Mouse (Mus musculus) lung, embryonic 14.5 days (tissue): ENCODE data around the gene Ntpcr. TPM values are rescaled to one million over a fixed set of nuclear protein-coding genes. Genes with fewer than 3 reads are reported as not detected.

Experiments used
- ATAC-seq: fragments of 200-750 bp; cut with Nextera tagmentation; 2 replicates; pipeline ENCODE4 v1.8.0; 2017; ENCODE audit warnings: mild to moderate bottlenecking, moderate TSS enrichment, moderate library complexity; ENCODE audit not compliant: insufficient read depth
- DNase-seq: peaks from one replicate; pipeline ENCODE4 v3.0.0-alpha.2; 2015
- H3K27ac ChIP-seq: fragments of 300-500 bp; sonication (generic); 2 replicates; pipeline ENCODE4 v1.5.1; 2014; ENCODE audit warnings: low read depth, mild to moderate bottlenecking, moderate library complexity
- H3K27me3 ChIP-seq: fragments of 300-500 bp; sonication (generic); 2 replicates; pipeline ENCODE4 v1.6.1; 2014; ENCODE audit warnings: low read length, control low read depth; ENCODE audit not compliant: insufficient read depth
- H3K36me3 ChIP-seq: fragments of 300-500 bp; sonication (generic); 2 replicates; pipeline ENCODE4 v1.6.1; 2014; ENCODE audit warnings: control low read depth; ENCODE audit not compliant: insufficient read depth
- H3K4me1 ChIP-seq: fragments of 300-500 bp; sonication (generic); 2 replicates; pipeline ENCODE4 v1.6.1; 2014; ENCODE audit warnings: antibody characterized with exemption, control low read depth; ENCODE audit not compliant: insufficient read depth
- H3K4me2 ChIP-seq: fragments of 300-500 bp; sonication (generic); 2 replicates; pipeline ENCODE4 v1.6.1; 2014; ENCODE audit warnings: mild to moderate bottlenecking
- H3K4me3 ChIP-seq: fragments of 300-500 bp; sonication (generic); 2 replicates; pipeline ENCODE4 v1.5.1; 2014; ENCODE audit warnings: low read depth, low read length
- H3K9ac ChIP-seq: fragments of 300-500 bp; sonication (generic); 2 replicates; pipeline ENCODE4 v1.6.1; 2014
- H3K9me3 ChIP-seq: fragments of 300-500 bp; sonication (generic); 2 replicates; pipeline ENCODE4 v1.6.1; 2016; ENCODE audit warnings: low read depth, low read length, control low read depth
- CTCF ChIP-seq: IDR thresholded peaks from 2 replicates; pipeline ENCODE4 v1.5.1; 2016; ENCODE audit warnings: antibody characterized with exemption, low read depth
- WGBS: fragments of 180-500 bp; shearing (Covaris S2); extraction: QIAGEN DNeasy Blood & Tissue Kit; methylation state at CpG from one replicate; pipeline ENCODE4 v1.1.7; 2014; 5-methylcytosine and 5-hydroxymethylcytosine counted together
- polyA plus RNA-seq: library from polyadenylated mRNA; unstranded; fragments of >200 nt; fragmentation: Nextera tagmentation; extraction: Ambion mirVana; gene quantifications from 2 replicates; pipeline ENCODE4 v1.2.1, GENCODE M21; 2014

Ntpcr gene
- polyA plus RNA-seq, 1 experiment from 2014 or later = 33.0 TPM

DNA sequence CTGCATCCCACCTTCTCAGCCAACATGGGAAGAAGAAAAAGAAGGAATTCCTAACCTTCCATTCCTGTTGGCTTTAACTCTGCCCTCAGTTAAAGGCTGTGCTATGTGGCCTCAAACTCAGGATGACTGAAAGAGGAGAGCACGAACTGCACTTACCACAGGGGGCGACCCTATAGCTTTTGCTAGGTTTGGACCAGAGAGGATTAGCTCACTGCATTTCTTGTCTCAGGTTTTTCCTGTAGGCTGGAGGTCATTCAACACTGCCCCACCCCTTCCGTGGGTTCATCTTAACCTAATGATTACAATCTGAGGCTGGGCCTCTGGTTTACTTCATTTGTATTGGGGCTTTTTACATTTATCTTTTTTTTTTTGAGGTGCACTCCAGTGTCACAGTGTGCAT, 45.3 kb downstream of the Ntpcr start:
- H3K27me3 ChIP-seq = no peaks in the 10 kb centered on the region
- H3K4me3 ChIP-seq = no peak overlapping the region
- no peak overlapping the region for H3K9ac ChIP-seq
- no peak overlapping the region for H3K27ac ChIP-seq
- DNase-seq (no peak), ATAC-seq (no peak)
- H3K9me3 ChIP-seq = no peaks in the 10 kb centered on the region
- no peaks in the 10 kb centered on the region for H3K4me1 ChIP-seq
- TF ChIP-seq CTCF = no peak
- WGBS = 66% methylated on average over 3 of the region's 3 CpGs
- H3K4me2 ChIP-seq = no peak overlapping the region
- no peaks in the 10 kb centered on the region for H3K36me3 ChIP-seq

DNA sequence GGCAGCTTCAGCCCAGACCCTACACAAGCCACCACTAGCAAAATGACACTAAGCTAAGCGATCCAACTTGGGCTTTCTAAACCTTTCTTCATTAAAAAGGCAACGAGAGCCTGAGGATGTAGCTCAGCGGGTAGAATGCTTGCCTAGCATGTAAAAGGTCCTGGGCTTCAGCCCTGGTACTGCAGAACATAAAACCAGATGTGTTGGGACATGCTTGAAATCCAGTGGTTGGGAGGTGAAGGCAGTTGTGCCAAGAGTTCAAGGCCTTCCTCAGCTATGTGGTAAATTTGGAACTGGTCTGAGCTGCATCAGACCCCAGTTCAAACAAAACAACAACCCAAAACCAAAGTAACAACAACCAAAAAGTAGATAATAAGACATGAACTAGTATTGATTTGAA, 46.6 kb downstream of the Ntpcr start:
- DNase-seq (no peak), ATAC-seq (no peak)
- 87% methylated on average over 3 of the region's 3 CpGs for WGBS
- TF ChIP-seq CTCF = no peak
- Histone ChIP-seq H3K9me3 (no peaks in the 10 kb centered on the region), H3K4me2 (no peak overlapping the region), H3K4me1 (no peaks in the 10 kb centered on the region), H3K36me3 (no peaks in the 10 kb centered on the region), H3K9ac (no peak overlapping the region), H3K4me3 (no peak overlapping the region), H3K27ac (no peak overlapping the region), H3K27me3 (no peaks in the 10 kb centered on the region)

DNA sequence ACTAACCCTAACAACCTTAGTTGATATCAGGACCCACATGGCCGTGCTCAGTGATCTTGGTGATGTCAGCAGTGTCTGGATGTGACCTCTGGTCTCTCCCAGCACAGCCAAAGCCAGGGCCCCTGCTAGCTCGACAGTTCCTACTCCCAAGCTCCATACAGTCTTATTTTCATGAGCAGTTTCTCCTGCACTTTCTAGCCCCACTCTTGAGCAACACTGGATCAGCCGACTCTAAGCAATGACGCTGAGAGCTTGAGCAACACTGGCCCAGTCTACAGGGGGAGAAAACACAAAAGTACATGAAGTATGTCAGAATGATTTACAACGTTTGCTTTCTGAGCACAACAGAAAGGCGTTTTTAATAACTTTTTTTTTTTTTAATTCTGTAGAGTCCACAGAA, 47.0 kb downstream of the Ntpcr start:
- ATAC-seq (no peak), DNase-seq (peak; percentile 43)
- TF ChIP-seq CTCF = no peak
- Histone ChIP-seq H3K9ac (no peak overlapping the region), H3K4me3 (no peak overlapping the region), H3K36me3 (no peaks in the 10 kb centered on the region), H3K27ac (no peak overlapping the region), H3K27me3 (no peaks in the 10 kb centered on the region), H3K9me3 (no peaks in the 10 kb centered on the region), H3K4me2 (no peak overlapping the region), H3K4me1 (no peaks in the 10 kb centered on the region)
- 56% methylated on average over 6 of the region's 6 CpGs for WGBS

DNA sequence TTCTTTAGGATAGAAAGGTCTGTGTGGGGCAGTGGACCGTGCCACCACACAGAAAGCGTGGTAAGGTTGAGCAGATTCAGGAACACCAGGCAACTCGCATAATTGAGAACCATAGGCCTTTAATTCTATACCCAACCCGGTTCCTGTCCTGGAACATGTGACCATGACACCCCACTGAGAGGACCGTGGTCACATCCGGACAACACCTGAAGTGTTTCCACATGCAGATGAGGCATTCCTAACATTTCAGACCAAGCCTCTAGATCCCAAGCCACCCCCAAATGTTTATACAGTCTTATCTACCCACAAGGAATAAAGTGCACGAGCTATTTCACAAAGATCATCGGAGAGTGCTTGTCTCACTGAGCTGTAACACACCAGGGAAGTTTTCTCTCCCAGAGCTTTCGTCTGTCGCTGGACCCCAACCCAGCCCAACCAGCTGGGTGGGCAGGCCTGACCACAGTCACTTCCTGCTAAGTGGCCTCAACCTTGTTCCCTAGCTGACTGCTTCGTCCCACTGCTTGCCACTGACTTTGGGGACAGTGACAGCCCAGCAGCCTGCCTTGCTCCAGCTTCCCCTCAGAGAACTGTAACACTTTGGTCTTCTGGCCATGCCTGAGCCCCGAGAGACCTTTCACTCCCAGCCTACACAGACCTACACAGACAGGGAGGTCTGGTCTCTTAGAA, 47.9 kb downstream of the Ntpcr start:
- H3K36me3 ChIP-seq = no peaks in the 10 kb centered on the region
- DNase-seq = peak; percentile 18
- WGBS = 33% methylated on average over 12 of the region's 12 CpGs
- no peak overlapping the region for H3K27ac ChIP-seq
- no peak overlapping the region for H3K4me3 ChIP-seq
- ATAC-seq = no peak
- H3K9me3 ChIP-seq = no peaks in the 10 kb centered on the region
- no peak for TF ChIP-seq CTCF
- H3K4me1 ChIP-seq = no peaks in the 10 kb centered on the region
- H3K27me3 ChIP-seq = no peaks in the 10 kb centered on the region
- no peak overlapping the region for H3K4me2 ChIP-seq
- no peak overlapping the region for H3K9ac ChIP-seq

DNA sequence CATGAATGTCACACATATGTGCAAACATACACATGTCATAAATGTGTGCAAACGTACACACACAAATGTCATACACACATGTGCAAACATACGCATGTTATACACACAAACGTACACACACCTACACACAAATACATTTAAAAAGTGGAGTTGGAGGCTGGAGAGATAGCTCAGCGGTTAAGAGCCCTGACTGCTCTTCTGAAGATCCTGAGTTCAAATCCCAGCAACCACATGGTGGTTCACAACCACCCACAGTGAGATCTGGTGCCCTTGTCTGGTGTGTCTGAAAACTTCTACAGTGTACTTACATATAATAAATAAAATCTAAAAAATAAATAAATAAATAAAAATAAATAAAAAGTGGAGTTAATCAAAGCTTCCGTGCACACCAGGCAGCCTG, 49.2 kb downstream of the Ntpcr start:
- WGBS = 92% methylated on average over 5 of the region's 5 CpGs

DNA sequence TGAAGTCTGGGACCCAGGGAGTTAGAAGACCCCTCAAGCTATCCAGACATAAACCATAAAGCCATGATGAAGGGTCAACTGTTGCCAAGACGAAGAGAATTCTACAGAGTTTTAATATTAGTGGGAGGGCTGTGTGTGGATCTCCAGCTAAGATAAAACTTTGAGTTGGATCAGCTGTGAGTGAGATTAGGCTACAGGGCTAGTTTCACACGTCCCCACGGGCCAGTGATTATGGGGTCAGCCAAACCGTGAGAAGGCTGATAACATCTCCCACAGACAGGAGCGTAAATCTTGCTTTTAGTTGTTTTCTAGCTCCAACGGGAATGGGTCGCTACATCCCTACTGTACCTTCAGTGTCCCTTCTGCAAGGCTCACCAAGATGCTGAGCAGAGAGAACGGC, 49.9 kb downstream of the Ntpcr start:
- Histone ChIP-seq H3K9ac (no peak overlapping the region), H3K36me3 (no peaks in the 10 kb centered on the region), H3K27ac (no peak overlapping the region), H3K4me3 (no peak overlapping the region), H3K4me1 (no peaks in the 10 kb centered on the region), H3K4me2 (no peak overlapping the region), H3K9me3 (no peaks in the 10 kb centered on the region), H3K27me3 (no peaks in the 10 kb centered on the region)
- 48% methylated on average over 8 of the region's 8 CpGs for WGBS
- DNase-seq (no peak), ATAC-seq (no peak)
- TF ChIP-seq CTCF = no peak

More for the DNA sequence above, 49.2 kb downstream of the Ntpcr start:
- Histone ChIP-seq H3K27me3 (no peaks in the 10 kb centered on the region), H3K4me3 (no peak overlapping the region), H3K36me3 (no peaks in the 10 kb centered on the region), H3K4me2 (no peak overlapping the region), H3K9ac (no peak overlapping the region), H3K27ac (no peak overlapping the region), H3K9me3 (no peaks in the 10 kb centered on the region), H3K4me1 (no peaks in the 10 kb centered on the region)
- no peak for DNase-seq
- no peak for TF ChIP-seq CTCF
- no peak for ATAC-seq

DNA sequence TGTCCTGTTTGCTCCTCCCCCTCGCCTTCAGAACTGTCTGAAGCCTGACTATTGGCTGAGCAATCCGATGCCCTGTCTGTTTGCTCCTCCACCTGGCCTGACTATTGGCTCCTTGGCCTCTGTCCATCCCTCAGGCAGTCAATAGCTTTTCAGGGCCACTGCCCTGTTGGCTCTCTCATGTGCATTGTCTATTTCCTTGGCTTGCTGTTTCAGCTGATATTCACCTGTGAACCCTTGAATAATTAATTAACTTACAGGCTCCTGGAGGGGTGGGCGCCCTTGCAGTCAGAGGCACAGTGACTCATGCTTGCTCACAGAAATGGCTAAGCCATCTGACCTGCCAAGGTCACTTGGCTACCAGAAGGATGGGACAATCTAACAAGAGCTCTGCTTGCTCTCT, 52.4 kb downstream of the Ntpcr start:
- Histone ChIP-seq H3K9me3 (no peaks in the 10 kb centered on the region), H3K27me3 (no peaks in the 10 kb centered on the region), H3K4me1 (no peaks in the 10 kb centered on the region), H3K36me3 (no peaks in the 10 kb centered on the region), H3K9ac (no peak overlapping the region), H3K27ac (no peak overlapping the region), H3K4me3 (no peak overlapping the region), H3K4me2 (no peak overlapping the region)
- ATAC-seq = no peak
- 75% methylated on average over 3 of the region's 3 CpGs for WGBS
- no peak for TF ChIP-seq CTCF
- DNase-seq = no peak
